Mouse (Mus musculus): Measurements from ENCODE around the gene Ncapg. TPM values are rescaled to one million over a fixed set of nuclear protein-coding genes. Genes with fewer than 3 reads are reported as not detected.
"Not testable (repeated sequence)": the region's sequence is repeated elsewhere in the genome, so short reads cannot be mapped to it uniquely, and the experiment has no call there.

Ncapg gene
- 40.2 and 43.6 TPM in 2 replicates for polyA plus RNA-seq (2016; fragmentation: Nextera tagmentation; extraction: Ambion mirVana)

GRCm38 (mm10) chr5:45669598-45670279, at the start of gene Ncapg:
Ncapg (plus strand) TSS chr5:45669919.
- ATAC-seq (ENCODE audit: low FRiP score): peak; percentile 100
- Histone ChIP-seq H3K27me3 (no peaks in the 10 kb centered on the region), H3K9ac (peak within 1 kb of the TSS; percentile 76), H3K9me3 (replicated peaks) (no peaks in the 10 kb centered on the region), H3K27ac (peak within 1 kb of the TSS; percentile 83), H3K36me3 (no peaks in the 10 kb centered on the region), H3K4me2 (replicated peaks) (peak within 1 kb of the TSS; percentile 80), H3K4me1 (peaks cover 12% of the 10 kb centered on the region), H3K4me3 (peak within 1 kb of the TSS; percentile 68)
- WGBS: under 1% methylated on average over 66 of the region's 66 CpGs

- Histone ChIP-seq H3K4me3 (no peak overlapping the region), H3K27me3 (no peaks in the 10 kb centered on the region), H3K9me3 (replicated peaks) (0 out of 2 replicates have a peak, but pooled peaks cover 5% of the 10 kb centered on the region), H3K36me3 (no peaks in the 10 kb centered on the region), H3K4me1 (no peaks in the 10 kb centered on the region), H3K9ac (no peak overlapping the region), H3K27ac (no peak overlapping the region), H3K4me2 (replicated peaks) (no peak overlapping the region)
- ATAC-seq (ENCODE audit: low FRiP score): no peak
- WGBS: 38% methylated on average over 3 of the region's 3 CpGs
Observed at GRCm38 (mm10) chr5:45621511-45621910, 48.2 kb upstream of the Ncapg start.

- ATAC-seq (ENCODE audit: low FRiP score): no peak
- no peak overlapping the region for H3K9ac ChIP-seq
- H3K4me1 ChIP-seq: no peaks in the 10 kb centered on the region
- H3K27ac ChIP-seq: no peak overlapping the region
- H3K4me3 ChIP-seq: no peak overlapping the region
- 0 out of 2 replicates have a peak, but pooled peaks cover 5% of the 10 kb centered on the region for H3K9me3 ChIP-seq (replicated peaks)
- H3K27me3 ChIP-seq: no peaks in the 10 kb centered on the region
- H3K36me3 ChIP-seq: no peaks in the 10 kb centered on the region
- no peak overlapping the region for H3K4me2 ChIP-seq (replicated peaks)
- 70% methylated on average over 1 of the region's 1 CpGs for WGBS
Observed at GRCm38 (mm10) chr5:45627771-45628170, 41.9 kb upstream of the Ncapg start.

GRCm38 (mm10) chr5:45629470-45629869, 40.2 kb upstream of the Ncapg start:
- Histone ChIP-seq H3K9me3 (replicated peaks) (0 out of 2 replicates have a peak, but pooled peaks cover 5% of the 10 kb centered on the region), H3K36me3 (no peaks in the 10 kb centered on the region), H3K4me3 (no peak overlapping the region), H3K9ac (no peak overlapping the region), H3K27ac (no peak overlapping the region), H3K4me2 (replicated peaks) (no peak overlapping the region), H3K4me1 (no peaks in the 10 kb centered on the region), H3K27me3 (no peaks in the 10 kb centered on the region)
- ATAC-seq (ENCODE audit: low FRiP score): no peak

- H3K36me3 ChIP-seq: no peaks in the 10 kb centered on the region
- 64% methylated on average over 3 of the region's 3 CpGs for whole genome bisulfite sequencing
- peaks cover 14% of the 10 kb centered on the region for H3K27me3 ChIP-seq
- peak overlapping the region; percentile 94 for H3K4me2 ChIP-seq (replicated peaks)
- no peaks in the 10 kb centered on the region for H3K9me3 ChIP-seq (replicated peaks)
- no peak overlapping the region for H3K4me3 ChIP-seq
- no peak overlapping the region for H3K9ac ChIP-seq
- peaks cover 9% of the 10 kb centered on the region for H3K4me1 ChIP-seq
- H3K27ac ChIP-seq: no peak overlapping the region
- no peak for ATAC-seq (ENCODE audit: low FRiP score)
Observed at GRCm38 (mm10) chr5:45638378-45638777, 31.3 kb upstream of the Ncapg start.

- Histone ChIP-seq H3K4me2 (replicated peaks) (peak within 1 kb of the TSS; percentile 94), H3K9ac (peak within 1 kb of the TSS; percentile 66), H3K9me3 (replicated peaks) (no peaks in the 10 kb centered on the region), H3K27me3 (peaks cover 14% of the 10 kb centered on the region), H3K36me3 (no peaks in the 10 kb centered on the region), H3K4me1 (peaks cover 9% of the 10 kb centered on the region), H3K4me3 (peak within 1 kb of the TSS; percentile 64), H3K27ac (no peak within 1 kb of the TSS)
- WGBS: under 1% methylated on average over 48 of the region's 48 CpGs
- peak; percentile 93 for ATAC-seq (ENCODE audit: low FRiP score)
Observed at GRCm38 (mm10) chr5:45638806-45639714, 30.7 kb upstream of the Ncapg start, which contains the start of gene Fam184b. Fam184b (minus strand) TSS chr5:45639614.

GRCm38 (mm10) chr5:45639715-45640092, 30.0 kb upstream of the Ncapg start:
- Histone ChIP-seq H3K4me3 (peak overlapping the region; percentile 64), H3K4me2 (replicated peaks) (peak overlapping the region; percentile 94), H3K27ac (no peak overlapping the region), H3K4me1 (peaks cover 9% of the 10 kb centered on the region), H3K27me3 (peaks cover 14% of the 10 kb centered on the region), H3K9ac (peak overlapping the region; percentile 66), H3K36me3 (no peaks in the 10 kb centered on the region), H3K9me3 (replicated peaks) (no peaks in the 10 kb centered on the region)
- peak; percentile 53 for ATAC-seq (ENCODE audit: low FRiP score)
- WGBS: under 1% methylated on average over 8 of the region's 8 CpGs

GRCm38 (mm10) chr5:45651026-45651703, 18.6 kb upstream of the Ncapg start:
- no peaks in the 10 kb centered on the region for H3K4me1 ChIP-seq
- no peak for ATAC-seq (ENCODE audit: low FRiP score)
- no peaks in the 10 kb centered on the region for H3K36me3 ChIP-seq
- 77% methylated on average over 2 of the region's 2 CpGs for WGBS
- H3K9ac ChIP-seq: no peak overlapping the region
- no peaks in the 10 kb centered on the region for H3K27me3 ChIP-seq
- no peaks in the 10 kb centered on the region for H3K9me3 ChIP-seq (replicated peaks)
- H3K4me2 ChIP-seq (replicated peaks): no peak overlapping the region
- H3K4me3 ChIP-seq: no peak overlapping the region
- no peak overlapping the region for H3K27ac ChIP-seq

GRCm38 (mm10) chr5:45658406-45658805, 11.3 kb upstream of the Ncapg start:
- H3K9me3 ChIP-seq (replicated peaks); H3K27me3 ChIP-seq; H3K9ac ChIP-seq; H3K4me2 ChIP-seq (replicated peaks); ATAC-seq (ENCODE audit: low FRiP score); H3K4me1 ChIP-seq; H3K36me3 ChIP-seq; H3K4me3 ChIP-seq; H3K27ac ChIP-seq: not testable (repeated sequence)
- 94% methylated on average over 13 of the region's 13 CpGs for WGBS

- Histone ChIP-seq H3K9me3 (replicated peaks) (no peaks in the 10 kb centered on the region), H3K27ac (no peak overlapping the region), H3K36me3 (no peaks in the 10 kb centered on the region), H3K9ac (no peak overlapping the region), H3K4me1 (peaks cover 12% of the 10 kb centered on the region), H3K27me3 (no peaks in the 10 kb centered on the region), H3K4me2 (replicated peaks) (peak overlapping the region; percentile 80), H3K4me3 (no peak overlapping the region)
- WGBS: 43% methylated on average over 3 of the region's 3 CpGs
- ATAC-seq (ENCODE audit: low FRiP score): no peak
Observed at GRCm38 (mm10) chr5:45668324-45668723, 1.4 kb upstream of the Ncapg start.

GRCm38 (mm10) chr5:45668831-45669230, 888 bp upstream of the Ncapg start:
- peak overlapping the region; percentile 83; the same call in 1 of the 2 replicates for H3K27ac ChIP-seq
- H3K27me3 ChIP-seq: no peaks in the 10 kb centered on the region
- no peaks in the 10 kb centered on the region for H3K36me3 ChIP-seq
- H3K4me3 ChIP-seq: peak overlapping the region; percentile 68
- 1% methylated on average over 3 of the region's 3 CpGs for WGBS
- H3K4me2 ChIP-seq (replicated peaks): peak overlapping the region; percentile 80
- no peaks in the 10 kb centered on the region for H3K9me3 ChIP-seq (replicated peaks)
- peak; percentile 18 for ATAC-seq (ENCODE audit: low FRiP score)
- peaks cover 12% of the 10 kb centered on the region for H3K4me1 ChIP-seq
- H3K9ac ChIP-seq: peak overlapping the region; percentile 76

GRCm38 (mm10) chr5:45669234-45669597, 503 bp upstream of the Ncapg start:
- Histone ChIP-seq H3K4me1 (peaks cover 12% of the 10 kb centered on the region), H3K36me3 (no peaks in the 10 kb centered on the region), H3K27ac (peak overlapping the region; percentile 83), H3K4me2 (replicated peaks) (peak overlapping the region; percentile 80), H3K9me3 (replicated peaks) (no peaks in the 10 kb centered on the region), H3K4me3 (peak overlapping the region; percentile 68), H3K9ac (peak overlapping the region; percentile 76), H3K27me3 (no peaks in the 10 kb centered on the region)
- peak; percentile 84 for ATAC-seq (ENCODE audit: low FRiP score)
- WGBS: under 1% methylated on average over 27 of the region's 27 CpGs

All from hindbrain, embryonic 12.5 days (tissue).